Mouse (Mus musculus): Measurements from ENCODE around the gene Bag3. TPM values are rescaled to one million over a fixed set of nuclear protein-coding genes. Genes with fewer than 3 reads are reported as not detected.

Gene Bag3
- total RNA-seq, 2 experiments from 2014 or later: 77.1 to 125 TPM

Small RNAs within 50 kb of the gene (microRNA-seq; reads per million reads assigned to microRNA genes)
- gene Gm24365: not detected

Other genes starting within 250 kb of the Bag3 start
- 10 to 100 TPM; 24.6 to 29.3 TPM for gene BC017158, start 225.4 kb upstream of the Bag3 start, total RNA-seq (2021)
- 10 to 100 TPM; 13.4 to 14.2 TPM for gene Rgs10, start 104.9 kb upstream of the Bag3 start, total RNA-seq (2021)
- gene Tial1, start 61.9 kb upstream of the Bag3 start, total RNA-seq (2021): 10 to 100 TPM; 77.5 to 92.0 TPM
- 10 to 100 TPM; 19.7 to 28.0 TPM for gene Inpp5f, start 87.7 kb downstream of the Bag3 start, total RNA-seq (2021)
- 10 to 100 TPM; 38.6 to 42.7 TPM for gene Mcmbp, start 216.9 kb downstream of the Bag3 start, total RNA-seq (2021)
- gene Sec23ip, start 221.3 kb downstream of the Bag3 start, total RNA-seq (2021): 10 to 100 TPM; 34.1 to 44.9 TPM